Mouse (Mus musculus): ENCODE data around the gene Myo18a. TPM values are rescaled to one million over a fixed set of nuclear protein-coding genes. Genes with fewer than 3 reads are reported as not detected.

The Myo18a gene
- polyA plus RNA-seq, 1 experiment from 2014 or later, result 114 TPM

DNA sequence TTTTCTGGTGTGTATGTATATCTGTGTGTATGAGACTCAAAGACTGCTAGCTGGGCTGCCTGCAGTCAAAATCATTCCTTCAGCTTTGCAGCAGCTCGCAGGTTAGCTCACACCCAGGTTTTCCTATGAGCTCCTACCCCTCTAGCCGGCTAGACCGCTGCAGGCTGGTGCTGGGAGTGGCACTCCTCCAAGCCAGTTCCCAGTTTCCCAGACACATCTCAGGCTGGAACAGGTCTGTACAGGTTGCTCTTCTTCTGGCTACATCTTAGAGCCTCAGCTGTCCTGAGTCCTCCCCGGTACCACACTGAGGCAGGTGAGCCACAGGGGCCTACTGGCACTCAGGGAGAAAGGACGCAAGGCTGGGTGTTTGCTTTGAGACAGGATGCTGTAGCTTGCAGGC, 74.8 kb downstream of the Myo18a start:
- WGBS, result 87% methylated on average over 5 of the region's 5 CpGs
- no peaks in the 10 kb centered on the region for H3K9me3 ChIP-seq (ENCODE audit: control insufficient read depth, low read length)
- H3K36me3 ChIP-seq (ENCODE audit: control insufficient read depth, insufficient read depth, low read length), result peaks cover 99% of the 10 kb centered on the region
- ATAC-seq (ENCODE audit: insufficient number of reproducible peaks, insufficient read depth, low FRiP score, low read depth), result no peak
- no peak overlapping the region for H3K27ac ChIP-seq (replicated peaks in 1 of 2; ENCODE audit: control insufficient read depth in 1 of 2, insufficient read depth in 1 of 2, low read depth in 2 of 2, low read length in 2 of 2)
- no peaks in the 10 kb centered on the region for H3K27me3 ChIP-seq (ENCODE audit: control insufficient read depth, insufficient read depth, low read length)
- H3K4me2 ChIP-seq (ENCODE audit: low read length), result no peak overlapping the region
- H3K4me1 ChIP-seq (ENCODE audit: control insufficient read depth in 2 of 2, insufficient read depth in 2 of 2, low read length in 2 of 2), result peaks cover 13 to 17% of the 10 kb centered on the region in 2 experiments; a peak in 3 of 4 replicates
- no peak overlapping the region for H3K9ac ChIP-seq (ENCODE audit: low read length)
- H3K4me3 ChIP-seq (ENCODE audit: control insufficient read depth in 1 of 2, insufficient read depth in 1 of 2, low read depth in 1 of 2, low read length in 2 of 2), result no peak overlapping the region

GRCm38 (mm10) chr11:77840523-77841245, 77.6 kb downstream of the Myo18a start:
- H3K9ac ChIP-seq (ENCODE audit: low read length), result no peak overlapping the region
- no peaks in the 10 kb centered on the region for H3K9me3 ChIP-seq (ENCODE audit: control insufficient read depth, low read length)
- no peak overlapping the region for H3K27ac ChIP-seq (replicated peaks in 1 of 2; ENCODE audit: control insufficient read depth in 1 of 2, insufficient read depth in 1 of 2, low read depth in 2 of 2, low read length in 2 of 2)
- no peak for ATAC-seq (ENCODE audit: insufficient number of reproducible peaks, insufficient read depth, low FRiP score, low read depth)
- peaks cover 99% of the 10 kb centered on the region for H3K36me3 ChIP-seq (ENCODE audit: control insufficient read depth, insufficient read depth, low read length)
- H3K4me3 ChIP-seq (ENCODE audit: control insufficient read depth in 1 of 2, insufficient read depth in 1 of 2, low read depth in 1 of 2, low read length in 2 of 2), result no peak overlapping the region
- no peaks in the 10 kb centered on the region for H3K27me3 ChIP-seq (ENCODE audit: control insufficient read depth, insufficient read depth, low read length)
- H3K4me1 ChIP-seq (ENCODE audit: control insufficient read depth in 2 of 2, insufficient read depth in 2 of 2, low read length in 2 of 2), result peaks cover 13 to 16% of the 10 kb centered on the region in 2 experiments; a peak in 3 of 4 replicates
- H3K4me2 ChIP-seq (ENCODE audit: low read length), result no peak overlapping the region
- 86% methylated on average over 16 of the region's 16 CpGs for WGBS

GRCm38 (mm10) chr11:77843068-77843905, 80.2 kb downstream of the Myo18a start:
- Histone ChIP-seq H3K9ac (ENCODE audit: low read length) (no peak overlapping the region), H3K9me3 (ENCODE audit: control insufficient read depth, low read length) (no peaks in the 10 kb centered on the region), H3K4me2 (ENCODE audit: low read length) (no peak overlapping the region), H3K27me3 (ENCODE audit: control insufficient read depth, insufficient read depth, low read length) (no peaks in the 10 kb centered on the region), H3K27ac (replicated peaks in 1 of 2; ENCODE audit: control insufficient read depth in 1 of 2, insufficient read depth in 1 of 2, low read depth in 2 of 2, low read length in 2 of 2) (no peak overlapping the region), H3K4me3 (ENCODE audit: control insufficient read depth in 1 of 2, insufficient read depth in 1 of 2, low read depth in 1 of 2, low read length in 2 of 2) (no peak overlapping the region), H3K4me1 (ENCODE audit: control insufficient read depth in 2 of 2, insufficient read depth in 2 of 2, low read length in 2 of 2) (no peaks in the 10 kb centered on the region; a peak in 1 of 4 replicates), H3K36me3 (ENCODE audit: control insufficient read depth, insufficient read depth, low read length) (peaks cover 100% of the 10 kb centered on the region)
- 81% methylated on average over 21 of the region's 21 CpGs for WGBS
- no peak for ATAC-seq (ENCODE audit: insufficient number of reproducible peaks, insufficient read depth, low FRiP score, low read depth)

DNA sequence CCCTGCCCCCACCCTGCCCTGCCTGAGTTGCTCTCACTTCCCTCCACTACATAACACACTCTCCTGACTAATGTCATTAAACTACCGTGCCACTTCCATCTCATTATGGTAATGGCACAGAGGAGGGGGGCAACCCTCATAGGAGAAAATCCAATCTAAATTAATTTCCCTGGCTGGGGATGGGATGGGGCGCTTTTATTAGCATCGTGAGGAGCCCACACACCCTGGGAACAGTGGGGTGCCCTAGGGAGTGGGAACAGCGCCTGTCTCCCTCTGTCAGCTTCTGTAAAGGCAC, 80.8 kb downstream of the Myo18a start:
- Histone ChIP-seq H3K4me3 (ENCODE audit: control insufficient read depth in 1 of 2, insufficient read depth in 1 of 2, low read depth in 1 of 2, low read length in 2 of 2) (no peak overlapping the region), H3K9ac (ENCODE audit: low read length) (no peak overlapping the region), H3K9me3 (ENCODE audit: control insufficient read depth, low read length) (no peaks in the 10 kb centered on the region), H3K27ac (replicated peaks in 1 of 2; ENCODE audit: control insufficient read depth in 1 of 2, insufficient read depth in 1 of 2, low read depth in 2 of 2, low read length in 2 of 2) (no peak overlapping the region), H3K4me2 (ENCODE audit: low read length) (no peak overlapping the region), H3K36me3 (ENCODE audit: control insufficient read depth, insufficient read depth, low read length) (peaks cover 100% of the 10 kb centered on the region), H3K27me3 (ENCODE audit: control insufficient read depth, insufficient read depth, low read length) (no peaks in the 10 kb centered on the region), H3K4me1 (ENCODE audit: control insufficient read depth in 2 of 2, insufficient read depth in 2 of 2, low read length in 2 of 2) (no peaks in the 10 kb centered on the region; a peak in 1 of 4 replicates)
- no peak for ATAC-seq (ENCODE audit: insufficient number of reproducible peaks, insufficient read depth, low FRiP score, low read depth)
- 68% methylated on average over 4 of the region's 4 CpGs for WGBS

GRCm38 (mm10) chr11:77847599-77848128, 84.6 kb downstream of the Myo18a start:
- no peak overlapping the region for H3K27ac ChIP-seq (replicated peaks in 1 of 2; ENCODE audit: control insufficient read depth in 1 of 2, insufficient read depth in 1 of 2, low read depth in 2 of 2, low read length in 2 of 2)
- no peak overlapping the region for H3K9ac ChIP-seq (ENCODE audit: low read length)
- no peak overlapping the region for H3K4me2 ChIP-seq (ENCODE audit: low read length)
- H3K4me1 ChIP-seq (ENCODE audit: control insufficient read depth in 2 of 2, insufficient read depth in 2 of 2, low read length in 2 of 2), result no peaks in the 10 kb centered on the region; a peak in 2 of 4 replicates
- no peaks in the 10 kb centered on the region for H3K27me3 ChIP-seq (ENCODE audit: control insufficient read depth, insufficient read depth, low read length)
- WGBS, result 65% methylated on average over 9 of the region's 9 CpGs
- peaks cover 99% of the 10 kb centered on the region for H3K36me3 ChIP-seq (ENCODE audit: control insufficient read depth, insufficient read depth, low read length)
- ATAC-seq (ENCODE audit: insufficient number of reproducible peaks, insufficient read depth, low FRiP score, low read depth), result no peak
- H3K9me3 ChIP-seq (ENCODE audit: control insufficient read depth, low read length), result no peaks in the 10 kb centered on the region
- H3K4me3 ChIP-seq (ENCODE audit: control insufficient read depth in 1 of 2, insufficient read depth in 1 of 2, low read depth in 1 of 2, low read length in 2 of 2), result no peak overlapping the region

DNA sequence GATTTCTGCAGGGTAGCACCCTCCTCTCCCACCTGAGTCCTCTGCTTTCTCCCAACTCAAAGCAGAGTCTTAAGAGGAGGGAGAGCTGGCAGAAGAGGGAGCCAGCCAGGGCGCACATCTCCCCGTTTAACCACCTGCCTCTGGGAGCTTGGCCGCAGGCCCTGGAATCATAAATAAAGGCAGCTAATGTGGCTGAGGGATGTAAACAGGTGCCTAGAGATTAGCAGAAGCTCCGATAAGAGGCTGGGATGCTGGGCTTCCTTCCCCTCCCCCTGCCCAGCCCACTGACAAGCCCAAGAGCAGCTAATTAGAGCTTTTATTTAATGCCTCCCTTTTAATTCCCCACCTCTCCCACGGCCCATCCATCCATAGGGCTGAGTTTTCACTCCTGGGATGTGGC, 85.1 kb downstream of the Myo18a start:
- no peaks in the 10 kb centered on the region for H3K27me3 ChIP-seq (ENCODE audit: control insufficient read depth, insufficient read depth, low read length)
- H3K36me3 ChIP-seq (ENCODE audit: control insufficient read depth, insufficient read depth, low read length), result peaks cover 99% of the 10 kb centered on the region
- H3K4me2 ChIP-seq (ENCODE audit: low read length), result no peak overlapping the region
- no peaks in the 10 kb centered on the region for H3K9me3 ChIP-seq (ENCODE audit: control insufficient read depth, low read length)
- H3K4me3 ChIP-seq (ENCODE audit: control insufficient read depth in 1 of 2, insufficient read depth in 1 of 2, low read depth in 1 of 2, low read length in 2 of 2), result no peak overlapping the region
- H3K4me1 ChIP-seq (ENCODE audit: control insufficient read depth in 2 of 2, insufficient read depth in 2 of 2, low read length in 2 of 2), result no peaks in the 10 kb centered on the region; a peak in 2 of 4 replicates
- H3K9ac ChIP-seq (ENCODE audit: low read length), result no peak overlapping the region
- WGBS, result 47% methylated on average over 5 of the region's 5 CpGs
- no peak overlapping the region for H3K27ac ChIP-seq (replicated peaks in 1 of 2; ENCODE audit: control insufficient read depth in 1 of 2, insufficient read depth in 1 of 2, low read depth in 2 of 2, low read length in 2 of 2)
- ATAC-seq (ENCODE audit: insufficient number of reproducible peaks, insufficient read depth, low FRiP score, low read depth), result no peak

DNA sequence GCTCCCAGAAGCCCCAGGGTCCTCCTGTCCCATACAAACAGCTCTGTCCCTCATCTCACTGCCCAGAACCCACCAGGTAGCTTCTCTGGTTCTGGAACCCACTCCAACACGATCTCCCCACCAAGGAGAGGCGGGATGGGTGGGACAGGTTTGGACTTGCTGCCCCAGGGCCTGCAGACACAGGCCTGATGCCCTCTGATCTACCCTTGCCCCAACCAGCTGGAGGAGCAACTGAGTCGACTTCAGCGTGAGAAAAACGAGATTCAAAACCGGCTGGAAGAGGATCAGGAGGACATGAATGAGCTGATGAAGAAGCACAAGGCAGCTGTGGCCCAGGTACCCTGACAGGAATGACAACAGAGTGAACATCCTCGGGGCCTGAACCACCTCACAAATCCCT, 86.1 kb downstream of the Myo18a start:
- no peak overlapping the region for H3K27ac ChIP-seq (replicated peaks in 1 of 2; ENCODE audit: control insufficient read depth in 1 of 2, insufficient read depth in 1 of 2, low read depth in 2 of 2, low read length in 2 of 2)
- no peak for ATAC-seq (ENCODE audit: insufficient number of reproducible peaks, insufficient read depth, low FRiP score, low read depth)
- H3K4me2 ChIP-seq (ENCODE audit: low read length), result no peak overlapping the region
- no peaks in the 10 kb centered on the region; a peak in 2 of 4 replicates for H3K4me1 ChIP-seq (ENCODE audit: control insufficient read depth in 2 of 2, insufficient read depth in 2 of 2, low read length in 2 of 2)
- H3K27me3 ChIP-seq (ENCODE audit: control insufficient read depth, insufficient read depth, low read length), result no peaks in the 10 kb centered on the region
- no peaks in the 10 kb centered on the region for H3K9me3 ChIP-seq (ENCODE audit: control insufficient read depth, low read length)
- no peak overlapping the region for H3K9ac ChIP-seq (ENCODE audit: low read length)
- H3K4me3 ChIP-seq (ENCODE audit: control insufficient read depth in 1 of 2, insufficient read depth in 1 of 2, low read depth in 1 of 2, low read length in 2 of 2), result no peak overlapping the region
- H3K36me3 ChIP-seq (ENCODE audit: control insufficient read depth, insufficient read depth, low read length), result peaks cover 99% of the 10 kb centered on the region
- 63% methylated on average over 7 of the region's 7 CpGs for WGBS
